8 mouse cellular contexts compared by ENCODE assay signal in the genomic region with DNA sequence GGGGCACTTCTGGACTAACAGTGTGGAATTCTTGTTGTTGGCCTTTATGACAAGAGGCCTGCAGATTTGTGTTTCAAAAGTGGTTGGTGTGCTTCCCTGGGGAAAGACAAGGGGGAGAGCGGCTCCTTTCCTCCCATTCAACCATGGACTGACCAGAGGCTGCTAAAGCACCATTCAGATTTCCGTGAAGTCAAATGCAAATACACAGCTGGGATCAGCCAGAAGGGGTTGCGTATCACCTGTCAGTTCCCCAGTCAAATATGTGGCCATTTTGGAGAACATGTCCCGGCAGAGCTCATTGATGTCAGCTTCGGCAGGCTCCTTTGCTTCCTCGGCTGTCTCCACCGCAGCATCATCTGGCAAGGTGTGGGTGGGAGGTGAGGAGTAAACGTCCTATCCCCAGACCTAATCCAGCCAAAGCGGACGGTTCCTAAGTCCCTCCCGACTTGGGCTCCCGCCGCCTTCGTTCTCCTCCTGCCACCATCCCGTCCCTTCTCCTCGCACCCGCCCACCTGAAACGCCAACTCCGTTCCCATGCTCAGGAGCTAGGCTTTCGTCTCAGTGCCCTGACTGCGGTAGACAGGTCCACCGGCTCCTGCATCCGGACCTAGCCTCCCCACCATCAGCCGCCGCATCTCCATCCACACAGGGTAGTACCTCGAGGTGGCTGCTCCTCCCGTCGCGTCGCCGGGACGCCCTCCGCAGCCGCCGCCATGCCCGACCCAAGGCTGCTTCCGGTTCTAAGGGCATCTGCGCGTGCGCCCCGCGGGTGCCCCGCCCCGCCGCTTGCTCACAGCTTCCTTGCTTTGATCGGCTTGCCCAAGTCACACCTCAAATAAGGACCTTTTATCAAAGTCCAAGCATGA. TPM values are rescaled to one million over a fixed set of nuclear protein-coding genes. Genes with fewer than 3 reads are reported as not detected.
DNase-seq lines count a peak whose midpoint lies in the region; ATAC-seq lines count a peak whose summit lies in the region.

A gene (minus strand): TSS at position 745 of the 866 bp plus-strand sequence.

- peaks cover 5% of the 10 kb centered on the region; the same call in 1 of the 2 replicates for H3K36me3 ChIP-seq in hindbrain, embryonic 11.5 days (ENCODE audit: control insufficient read depth, insufficient read depth, low read length)

- H3K4me2 ChIP-seq in hindbrain, embryonic 11.5 days (replicated peaks; ENCODE audit: low read depth, low read length): peak within 1 kb of the TSS; percentile 75

- peak; percentile 83 for ATAC-seq in hindbrain, embryonic 11.5 days (ENCODE audit: low FRiP score)

- no peak within 1 kb of the TSS for H3K27ac ChIP-seq in hindbrain, embryonic 11.5 days (ENCODE audit: low read depth, low read length)

- peak; percentile 83 for DNase-seq in MN1 (ENCODE audit: low spot score)
- peak; percentile 91 for DNase-seq in cerebellum, adult 9-10 months
- DNase-seq in frontal cortex, adult 2 months (ENCODE audit: extremely low spot score in 1 of 2, low spot score in 1 of 2): peak; percentile 76 to 93
- peak; percentile 88 for DNase-seq in hindbrain, embryonic 11.5 days (ENCODE audit: low spot score)
- peak; percentile 83 to 91 for DNase-seq in layer of hippocampus, postnatal 10 days (ENCODE audit: low spot score in 2 of 2)
- peak; percentile 94 for DNase-seq in lung, postnatal 10 days
- DNase-seq in ovary, postnatal 36 days (ENCODE audit: low spot score): peak; percentile 88
- peak; percentile 93 for DNase-seq in thymus, postnatal 25 days

- no peaks in the 10 kb centered on the region for H3K9me3 ChIP-seq in hindbrain, embryonic 11.5 days (ENCODE audit: control insufficient read depth, low read length)

- peak within 1 kb of the TSS; percentile 79 for H3K9ac ChIP-seq in hindbrain, embryonic 11.5 days (ENCODE audit: low read depth, low read length)

- no peaks in the 10 kb centered on the region for H3K4me1 ChIP-seq in hindbrain, embryonic 11.5 days (replicated peaks; ENCODE audit: control insufficient read depth, insufficient read depth, low read length)

- H3K4me3 ChIP-seq in hindbrain, embryonic 11.5 days (ENCODE audit: low read depth, low read length): peak within 1 kb of the TSS; percentile 67

- WGBS in hindbrain, embryonic 11.5 days: 4% methylated on average over 46 of the region's 46 CpGs

- H3K27me3 ChIP-seq in hindbrain, embryonic 11.5 days (ENCODE audit: control insufficient read depth, insufficient read depth, low read length): no peaks in the 10 kb centered on the region

RNA-seq across cellular contexts. Expression of the gene that starts here (rescaled TPM):
- polyA plus RNA-seq in frontal cortex, adult 2 months (2012; rRNA removed): 77.2 and 82.6 TPM in 2 replicates
- 125 and 127 TPM in 2 replicates for polyA plus RNA-seq in hindbrain, embryonic 11.5 days (2014; fragmentation: Nextera tagmentation; extraction: Ambion mirVana)
- total RNA-seq in layer of hippocampus, postnatal 10 days (2021): 10 to 100 TPM; 70.4 to 75.6 TPM
